Mouse (Mus musculus): ENCODE measurements around the gene Etfb.

- TF ChIP-seq CTCF (IDR thresholded peaks at IDR 0.05; ENCODE audit: extremely low read depth, insufficient read depth, low read length) (no peak), POLR2A (IDR thresholded peaks at IDR 0.05; ENCODE audit: extremely low read depth, insufficient read depth, low read length) (no peak)
These were observed 5.3 kb upstream of the Etfb start for GRCm38 (mm10) chr7:43438611-43439010.
